Mouse (Mus musculus): ENCODE data around the gene Ranbp6. TPM values are rescaled to one million over a fixed set of nuclear protein-coding genes. Genes with fewer than 3 reads are reported as not detected.

Gene Ranbp6
- polyA plus RNA-seq, 1 experiment: 1.2 TPM

- Histone ChIP-seq H3K79me3 (ENCODE audit: low read depth) (no peaks in the 10 kb centered on the region), H3K36me3 (ENCODE audit: control insufficient read depth, insufficient read depth) (no peaks in the 10 kb centered on the region), H3K79me2 (ENCODE audit: control insufficient read depth, insufficient read depth) (no peaks in the 10 kb centered on the region), H3K27me3 (ENCODE audit: control insufficient read depth, insufficient read depth, insufficient read length) (no peaks in the 10 kb centered on the region), H3ac (ENCODE audit: control insufficient read depth, insufficient read length, low read depth) (no peak overlapping the region), H3K4me3 (ENCODE audit: insufficient read depth, poor library complexity, severe bottlenecking) (no peak overlapping the region)
- peak; percentile 89 for TF ChIP-seq CEBPB (IDR thresholded peaks at IDR 0.05; ENCODE audit: low read depth)
- TF ChIP-seq CTCF (IDR thresholded peaks at IDR 0.05; ENCODE audit: control insufficient read depth, insufficient read depth, insufficient read length): peak; percentile 47
- TF ChIP-seq MAX (IDR thresholded peaks at IDR 0.05): no peak
Observed at GRCm38 (mm10) chr19:29824034-29824700, 11.4 kb upstream of the Ranbp6 start.

DNA sequence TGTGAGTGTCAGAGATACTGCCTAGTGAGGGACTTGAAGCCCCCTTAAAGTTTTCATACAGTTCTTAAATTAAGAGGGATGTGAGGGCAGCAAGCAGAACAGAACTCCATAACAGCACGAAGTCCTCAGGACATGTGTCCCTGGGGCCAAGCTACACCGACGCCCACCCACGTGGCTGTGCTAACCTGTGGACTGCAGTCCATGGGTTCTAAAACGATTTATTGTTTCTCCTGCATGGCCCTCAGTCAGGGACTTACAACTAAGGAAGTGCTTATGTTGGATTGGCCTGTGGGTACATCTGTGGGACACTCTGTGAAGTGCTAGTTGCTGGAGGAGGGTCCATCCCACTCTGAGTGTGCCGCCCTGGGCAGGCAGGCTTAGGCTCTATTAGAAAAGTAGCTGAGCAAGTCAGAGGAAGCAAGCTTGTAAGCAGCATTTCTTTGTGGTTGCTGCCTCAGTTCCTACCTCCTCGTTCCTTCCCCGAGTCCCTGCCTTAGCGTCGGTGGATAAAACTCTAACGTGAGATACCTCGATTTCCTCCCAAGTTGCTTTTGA lies 10.8 kb upstream of the Ranbp6 start:
- Histone ChIP-seq H3K36me3 (ENCODE audit: control insufficient read depth, insufficient read depth) (no peaks in the 10 kb centered on the region), H3K4me3 (ENCODE audit: insufficient read depth, poor library complexity, severe bottlenecking) (no peak overlapping the region), H3ac (ENCODE audit: control insufficient read depth, insufficient read length, low read depth) (no peak overlapping the region), H3K79me3 (ENCODE audit: low read depth) (no peaks in the 10 kb centered on the region), H3K79me2 (ENCODE audit: control insufficient read depth, insufficient read depth) (no peaks in the 10 kb centered on the region), H3K27me3 (ENCODE audit: control insufficient read depth, insufficient read depth, insufficient read length) (no peaks in the 10 kb centered on the region)
- TF ChIP-seq CTCF (IDR thresholded peaks at IDR 0.05; ENCODE audit: control insufficient read depth, insufficient read depth, insufficient read length): no peak
- TF ChIP-seq MAX (IDR thresholded peaks at IDR 0.05): no peak
- no peak for TF ChIP-seq MYOD1 (IDR thresholded peaks at IDR 0.05; ENCODE audit: control insufficient read depth, insufficient read length, low read depth)
- no peak for TF ChIP-seq MYOG (IDR thresholded peaks at IDR 0.05; ENCODE audit: control insufficient read depth, extremely low read depth, insufficient read length)
- no peak for TF ChIP-seq USF1 (IDR thresholded peaks at IDR 0.05; ENCODE audit: low read depth)
- no peak for TF ChIP-seq FOSL1 (IDR thresholded peaks at IDR 0.05; ENCODE audit: insufficient read depth, low read length, poor library complexity, severe bottlenecking)
- no peak for TF ChIP-seq CEBPB (IDR thresholded peaks at IDR 0.05; ENCODE audit: low read depth)

GRCm38 (mm10) chr19:29820966-29821365 lies 8.2 kb upstream of the Ranbp6 start:
- no peaks in the 10 kb centered on the region for H3K27me3 ChIP-seq (ENCODE audit: control insufficient read depth, insufficient read depth, insufficient read length)
- no peaks in the 10 kb centered on the region for H3K36me3 ChIP-seq (ENCODE audit: control insufficient read depth, insufficient read depth)
- H3K79me3 ChIP-seq (ENCODE audit: low read depth): no peaks in the 10 kb centered on the region
- H3ac ChIP-seq (ENCODE audit: control insufficient read depth, insufficient read length, low read depth): no peak overlapping the region
- TF ChIP-seq USF1 (IDR thresholded peaks at IDR 0.05; ENCODE audit: low read depth) (no peak), CTCF (IDR thresholded peaks at IDR 0.05; ENCODE audit: control insufficient read depth, insufficient read depth, insufficient read length) (no peak), FOSL1 (IDR thresholded peaks at IDR 0.05; ENCODE audit: insufficient read depth, low read length, poor library complexity, severe bottlenecking) (no peak), MAX (IDR thresholded peaks at IDR 0.05) (no peak), MYOG (IDR thresholded peaks at IDR 0.05; ENCODE audit: control insufficient read depth, extremely low read depth, insufficient read length) (no peak), MYOD1 (IDR thresholded peaks at IDR 0.05; ENCODE audit: control insufficient read depth, insufficient read length, low read depth) (no peak), CEBPB (IDR thresholded peaks at IDR 0.05; ENCODE audit: low read depth) (no peak)
- H3K79me2 ChIP-seq (ENCODE audit: control insufficient read depth, insufficient read depth): no peaks in the 10 kb centered on the region
- H3K4me3 ChIP-seq (ENCODE audit: insufficient read depth, poor library complexity, severe bottlenecking): no peak overlapping the region

DNA sequence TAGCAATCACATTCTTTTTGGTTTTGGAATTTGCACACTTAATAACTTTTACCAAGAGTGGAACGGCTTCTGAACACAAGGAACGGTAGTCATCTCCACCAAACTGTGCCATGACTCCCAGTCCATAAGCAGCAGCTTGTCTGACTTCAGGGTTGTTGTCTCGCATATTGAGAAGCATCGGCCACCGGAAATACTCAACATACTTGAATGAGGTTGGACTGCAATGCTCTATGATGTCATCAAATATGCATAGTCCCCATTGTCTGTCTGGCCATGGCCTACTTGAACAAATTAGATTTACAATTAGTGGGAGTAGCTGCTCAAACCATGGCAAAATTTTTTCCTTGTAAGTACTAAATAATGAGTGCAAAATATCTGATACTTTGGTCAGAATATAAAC lies 2.8 kb downstream of the Ranbp6 start:
- Histone ChIP-seq H3K36me3 (ENCODE audit: control insufficient read depth, insufficient read depth) (peaks cover 3% of the 10 kb centered on the region), H3ac (ENCODE audit: control insufficient read depth, insufficient read length, low read depth) (no peak overlapping the region), H3K4me3 (ENCODE audit: insufficient read depth, poor library complexity, severe bottlenecking) (no peak overlapping the region), H3K79me2 (ENCODE audit: control insufficient read depth, insufficient read depth) (peaks cover 18% of the 10 kb centered on the region), H3K27me3 (ENCODE audit: control insufficient read depth, insufficient read depth, insufficient read length) (no peaks in the 10 kb centered on the region), H3K79me3 (ENCODE audit: low read depth) (peaks cover 4% of the 10 kb centered on the region)
- TF ChIP-seq USF1 (IDR thresholded peaks at IDR 0.05; ENCODE audit: low read depth): no peak
- no peak for TF ChIP-seq MYOG (IDR thresholded peaks at IDR 0.05; ENCODE audit: control insufficient read depth, extremely low read depth, insufficient read length)
- no peak for TF ChIP-seq FOSL1 (IDR thresholded peaks at IDR 0.05; ENCODE audit: insufficient read depth, low read length, poor library complexity, severe bottlenecking)
- no peak for TF ChIP-seq CTCF (IDR thresholded peaks at IDR 0.05; ENCODE audit: control insufficient read depth, insufficient read depth, insufficient read length)
- no peak for TF ChIP-seq MAX (IDR thresholded peaks at IDR 0.05)
- no peak for TF ChIP-seq CEBPB (IDR thresholded peaks at IDR 0.05; ENCODE audit: low read depth)
- TF ChIP-seq MYOD1 (IDR thresholded peaks at IDR 0.05; ENCODE audit: control insufficient read depth, insufficient read length, low read depth): no peak

DNA sequence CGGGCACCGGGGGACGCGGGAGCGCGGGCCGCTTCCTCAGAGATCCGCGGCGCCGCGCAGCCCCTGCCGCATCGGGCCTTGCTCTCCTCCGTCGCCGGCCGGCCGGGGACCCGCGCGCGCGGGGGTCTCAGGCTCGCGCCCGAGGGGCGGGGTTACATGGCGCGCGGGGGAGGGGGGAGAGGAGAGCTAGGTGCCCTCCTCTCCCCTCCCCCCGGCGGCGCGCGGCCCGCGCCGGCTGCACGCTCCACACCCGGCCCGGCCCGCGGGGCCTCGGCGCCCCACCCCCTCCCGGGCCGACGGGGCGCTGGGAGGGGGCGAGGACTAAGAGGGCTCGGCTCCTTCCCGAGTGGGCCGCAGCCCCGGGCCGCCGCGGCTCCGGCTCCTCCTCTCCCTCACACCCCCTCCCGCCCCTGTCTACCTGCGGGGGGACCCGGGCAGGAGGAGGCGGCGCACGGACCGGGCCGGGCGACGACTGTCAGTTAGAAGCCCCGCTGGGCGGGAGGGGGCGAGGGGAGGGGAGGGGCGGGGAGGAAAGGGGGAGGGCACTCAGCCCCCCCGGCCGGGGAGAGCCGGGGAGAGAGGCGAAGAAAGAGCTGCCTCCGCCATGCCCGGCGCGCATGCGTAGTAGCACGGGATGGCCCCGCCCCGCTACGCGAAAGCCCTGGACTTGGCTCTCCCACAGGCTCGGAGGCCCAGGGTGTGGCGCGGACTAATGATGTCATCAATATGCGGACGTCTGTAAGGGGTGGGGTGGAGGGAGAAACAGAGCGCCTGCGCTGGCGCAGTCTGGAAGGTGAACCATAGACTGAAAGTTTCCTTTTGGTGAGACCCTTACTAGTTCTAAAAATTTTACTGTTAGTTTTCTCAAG lies 6.6 kb downstream of the Ranbp6 start, which contains the start of gene 9930021J03Rik:
Gene 9930021J03Rik (minus strand): TSS at position 73 of the 869 bp plus-strand sequence.
- no peaks in the 10 kb centered on the region for H3K27me3 ChIP-seq (ENCODE audit: control insufficient read depth, insufficient read depth, insufficient read length)
- no peak for TF ChIP-seq MYOD1 (IDR thresholded peaks at IDR 0.05; ENCODE audit: control insufficient read depth, insufficient read length, low read depth)
- TF ChIP-seq MAX (IDR thresholded peaks at IDR 0.05): peak; percentile 31
- H3K36me3 ChIP-seq (ENCODE audit: control insufficient read depth, insufficient read depth): peaks cover 3% of the 10 kb centered on the region
- H3K4me3 ChIP-seq (ENCODE audit: insufficient read depth, poor library complexity, severe bottlenecking): peak within 1 kb of the TSS; percentile 67
- H3K79me3 ChIP-seq (ENCODE audit: low read depth): peaks cover 13% of the 10 kb centered on the region
- H3K79me2 ChIP-seq (ENCODE audit: control insufficient read depth, insufficient read depth): peaks cover 41% of the 10 kb centered on the region
- H3ac ChIP-seq (ENCODE audit: control insufficient read depth, insufficient read length, low read depth): peak within 1 kb of the TSS; percentile 87

All from C2C12 (cell line).